Mouse (Mus musculus): ENCODE measurements at regions not wholly inside any gene's neighbourhood (a gene's known extent, or its start where the extent isn't known, plus 50 kb on each side); places are given as distances from the start of the nearest gene placed in this dataset.

- no peaks in the 10 kb centered on the region for H3K4me1 ChIP-seq
- WGBS, result 86% methylated on average over 2 of the region's 2 CpGs
- H3K27ac ChIP-seq, result no peak overlapping the region
- no peaks in the 10 kb centered on the region for H3K36me3 ChIP-seq
- no peaks in the 10 kb centered on the region for H3K27me3 ChIP-seq
- no peak overlapping the region for H3K4me2 ChIP-seq
- no peak overlapping the region for H3K9ac ChIP-seq
- no peak for ATAC-seq (replicated peaks; ENCODE audit: low FRiP score)
- H3K9me3 ChIP-seq (replicated peaks), result no peaks in the 10 kb centered on the region
- H3K4me3 ChIP-seq (replicated peaks), result no peak overlapping the region
Observed at GRCm38 (mm10) chr2:83105070-83105469, 161.6 kb downstream of the Fsip2 start.

DNA sequence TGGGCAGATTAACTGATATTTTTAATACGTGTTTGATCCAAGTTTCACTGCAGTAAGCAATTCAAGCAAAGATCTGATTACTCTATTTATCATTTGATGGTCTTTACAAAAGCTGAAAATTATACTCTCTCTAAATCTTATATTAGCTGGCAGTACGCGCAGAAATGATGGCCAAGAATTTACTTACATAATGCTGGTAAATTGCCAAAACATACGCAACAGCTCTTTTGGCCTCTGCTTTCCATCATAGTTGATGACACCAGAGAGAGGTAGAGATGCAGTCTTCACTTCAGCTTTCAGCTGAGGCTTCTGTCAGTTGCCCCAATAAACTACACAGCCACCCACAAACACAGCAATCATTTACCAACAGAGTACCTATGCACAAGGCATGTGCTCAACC lies 182.9 kb downstream of the Fsip2 start:
- Histone ChIP-seq H3K9me3 (replicated peaks) (no peaks in the 10 kb centered on the region), H3K36me3 (no peaks in the 10 kb centered on the region), H3K4me3 (replicated peaks) (no peak overlapping the region), H3K27ac (no peak overlapping the region), H3K4me2 (no peak overlapping the region), H3K27me3 (no peaks in the 10 kb centered on the region), H3K4me1 (no peaks in the 10 kb centered on the region), H3K9ac (no peak overlapping the region)
- WGBS, result 67% methylated on average over 4 of the region's 4 CpGs
- no peak for ATAC-seq (replicated peaks; ENCODE audit: low FRiP score)

DNA sequence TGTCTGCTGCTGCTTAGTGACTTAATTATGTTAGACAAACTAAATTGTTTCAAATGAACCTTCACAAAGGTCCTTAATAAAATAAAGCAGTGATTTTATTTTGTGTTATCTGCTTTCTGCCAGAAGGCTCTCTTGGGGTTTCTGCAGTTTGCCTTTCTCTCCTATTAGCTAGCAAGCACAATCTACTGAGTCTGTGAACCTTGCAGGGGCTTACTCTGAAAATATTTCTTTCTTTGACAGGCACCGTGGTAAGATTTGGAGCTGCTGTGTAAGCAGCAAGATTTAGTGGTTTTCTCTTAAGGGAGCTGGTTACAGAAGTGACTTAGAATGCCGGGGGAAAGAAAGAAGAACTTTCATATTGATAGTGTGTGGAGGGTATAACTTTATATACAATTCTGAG lies 187.3 kb downstream of the Fsip2 start:
- 28% methylated on average over 2 of the region's 2 CpGs for WGBS
- Histone ChIP-seq H3K4me2 (no peak overlapping the region), H3K27me3 (no peaks in the 10 kb centered on the region)

DNA sequence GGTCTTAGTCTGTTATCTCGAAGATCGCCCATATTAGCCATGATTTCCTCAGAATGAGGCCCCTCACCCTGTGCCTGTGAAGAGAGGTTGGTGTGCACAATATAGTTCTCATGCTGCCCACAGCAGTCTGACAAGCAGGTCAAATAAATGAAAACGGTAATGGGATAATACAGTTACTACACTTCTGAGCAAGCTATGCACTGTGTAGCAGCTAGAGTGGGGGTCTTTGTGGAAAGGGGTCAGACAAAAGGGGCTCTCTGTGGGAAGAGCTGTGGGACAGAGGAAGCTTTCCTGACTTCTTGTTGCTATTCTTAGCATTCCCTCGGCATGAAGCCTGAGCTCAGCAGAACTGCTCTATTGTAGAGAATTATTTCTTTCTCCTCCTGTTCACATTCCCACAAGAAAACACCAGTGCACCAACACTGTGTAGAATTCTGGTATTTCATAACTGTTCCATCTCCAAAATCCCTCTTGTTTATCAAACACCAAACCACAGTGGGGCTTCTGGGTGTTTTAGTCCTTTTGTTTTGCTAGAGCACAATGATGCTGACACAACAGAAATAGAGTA lies 187.9 kb downstream of the Fsip2 start:
- peak; percentile 25; the same call in 1 of the 2 replicates for ATAC-seq (replicated peaks; ENCODE audit: low FRiP score)
- Histone ChIP-seq H3K27me3 (no peaks in the 10 kb centered on the region), H3K9me3 (replicated peaks) (no peaks in the 10 kb centered on the region), H3K9ac (no peak overlapping the region), H3K27ac (no peak overlapping the region), H3K36me3 (no peaks in the 10 kb centered on the region), H3K4me1 (no peaks in the 10 kb centered on the region), H3K4me2 (no peak overlapping the region), H3K4me3 (replicated peaks) (no peak overlapping the region)
- WGBS, result 47% methylated on average over 4 of the region's 4 CpGs

More for the DNA sequence above, 187.3 kb downstream of the Fsip2 start:
- ATAC-seq (replicated peaks; ENCODE audit: low FRiP score), result no peak
- Histone ChIP-seq H3K4me1 (no peaks in the 10 kb centered on the region), H3K36me3 (no peaks in the 10 kb centered on the region), H3K9me3 (replicated peaks) (no peaks in the 10 kb centered on the region), H3K27ac (no peak overlapping the region), H3K4me3 (replicated peaks) (no peak overlapping the region), H3K9ac (no peak overlapping the region)

- Histone ChIP-seq H3K4me2 (no peak overlapping the region), H3K27me3 (no peaks in the 10 kb centered on the region), H3K9ac (no peak overlapping the region), H3K4me3 (replicated peaks) (no peak overlapping the region), H3K4me1 (no peaks in the 10 kb centered on the region), H3K27ac (no peak overlapping the region), H3K36me3 (no peaks in the 10 kb centered on the region), H3K9me3 (replicated peaks) (no peaks in the 10 kb centered on the region)
- ATAC-seq (replicated peaks; ENCODE audit: low FRiP score), result no peak
- WGBS, result 66% methylated on average over 4 of the region's 4 CpGs
Observed at GRCm38 (mm10) chr2:83165853-83166252, 222.4 kb downstream of the Fsip2 start.
